Mouse (Mus musculus): ENCODE data around the gene Cdkal1.

The Cdkal1 gene

DNA sequence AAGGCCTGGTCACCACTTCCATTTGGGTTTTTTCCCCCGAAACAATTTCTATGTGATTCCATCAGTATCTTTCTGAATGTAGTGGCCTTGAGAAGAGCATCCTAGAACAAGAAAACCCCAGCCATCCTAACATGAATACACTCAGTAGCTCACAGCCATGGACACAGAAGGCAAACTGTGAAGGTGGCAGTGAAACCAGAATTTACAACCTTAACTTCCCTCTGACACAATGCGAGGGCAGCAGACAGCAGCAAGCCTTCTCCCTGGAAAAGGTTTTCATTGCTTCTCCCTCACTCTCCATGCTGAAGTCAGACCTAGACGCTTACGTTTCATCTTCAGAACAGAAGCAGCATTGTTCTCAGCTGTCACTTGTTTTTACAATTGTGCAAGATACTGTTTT, 87.9 kb downstream of the Cdkal1 start:
- DNase-seq (ENCODE audit: low read depth, low spot score), result no peak

DNA sequence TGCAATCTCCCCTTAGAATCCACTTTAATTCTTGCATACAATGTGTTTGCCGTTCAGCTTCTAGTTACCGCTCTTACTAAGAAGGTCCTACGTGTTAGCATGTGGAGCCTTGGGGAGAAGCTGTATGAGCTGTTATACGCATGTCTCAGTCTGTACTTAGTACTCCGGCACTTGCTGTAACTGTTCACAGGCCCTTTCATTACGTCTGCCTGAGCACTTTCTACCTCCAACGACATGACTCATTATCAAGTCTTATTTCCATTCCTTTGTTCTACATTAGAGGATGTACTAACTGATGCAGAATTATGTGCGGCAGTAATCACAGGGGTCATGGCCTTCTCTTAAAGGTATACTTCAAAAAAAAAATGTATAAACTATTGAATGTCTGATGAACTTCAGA, 89.1 kb downstream of the Cdkal1 start:
- no peak for DNase-seq (ENCODE audit: low read depth, low spot score)

DNA sequence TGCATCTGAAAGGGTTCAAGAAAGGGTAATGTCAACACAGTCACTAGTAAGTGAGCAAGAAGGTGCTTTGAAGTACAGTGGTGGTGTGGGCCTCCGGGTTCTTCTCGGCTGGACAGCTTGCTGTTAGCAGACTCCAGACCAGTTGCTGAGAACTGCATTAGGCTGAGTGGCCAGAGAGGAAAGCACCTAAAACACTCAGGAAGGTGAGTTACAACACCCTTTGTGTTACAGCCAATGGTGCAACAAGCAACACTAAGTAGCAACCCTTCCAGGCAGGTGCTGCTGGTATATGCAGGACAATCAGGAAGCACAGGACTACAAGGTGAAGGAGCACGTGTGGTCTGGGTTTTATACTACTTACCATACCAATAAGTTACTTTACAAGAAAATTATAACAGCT, 90.2 kb downstream of the Cdkal1 start:
- no peak for DNase-seq (ENCODE audit: low read depth, low spot score)

DNA sequence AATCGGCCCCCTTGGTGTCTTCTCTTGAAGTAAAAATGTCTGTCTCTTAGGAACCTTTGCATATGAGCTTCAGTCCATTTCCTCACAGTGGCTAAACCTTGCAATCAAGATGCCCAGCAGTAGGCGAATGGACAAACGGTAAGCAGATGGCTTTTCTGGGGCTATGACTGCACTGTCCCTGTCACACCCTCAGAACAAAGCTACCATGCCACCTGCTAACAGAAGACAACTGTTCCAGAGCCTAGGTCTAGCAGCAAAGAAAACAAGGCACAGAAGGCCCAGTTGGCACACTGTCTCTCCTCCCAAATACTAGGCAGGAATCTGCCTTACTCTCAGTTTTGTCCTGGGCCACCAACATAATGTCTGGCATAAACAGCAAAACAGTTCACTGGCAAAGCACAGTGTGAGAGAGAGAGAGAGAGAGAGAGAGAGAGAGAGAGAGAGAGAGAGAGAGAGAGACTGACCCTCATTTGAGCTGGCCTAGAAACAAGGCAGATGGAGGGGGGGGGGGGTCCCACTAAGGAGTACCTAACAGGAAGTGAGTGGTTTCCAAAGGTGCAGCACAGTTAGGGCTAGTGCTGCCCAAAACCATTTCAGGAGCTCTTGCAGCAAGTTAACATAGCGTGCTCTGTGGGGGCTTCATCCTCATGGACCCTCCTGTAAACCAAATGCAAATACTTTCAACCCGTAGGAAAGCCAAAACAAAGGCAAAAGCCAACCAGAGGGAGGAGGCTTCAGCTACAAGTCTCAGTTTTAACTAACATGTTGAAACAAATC, 95.6 kb downstream of the Cdkal1 start:
- DNase-seq (ENCODE audit: low read depth, low spot score), result no peak

DNA sequence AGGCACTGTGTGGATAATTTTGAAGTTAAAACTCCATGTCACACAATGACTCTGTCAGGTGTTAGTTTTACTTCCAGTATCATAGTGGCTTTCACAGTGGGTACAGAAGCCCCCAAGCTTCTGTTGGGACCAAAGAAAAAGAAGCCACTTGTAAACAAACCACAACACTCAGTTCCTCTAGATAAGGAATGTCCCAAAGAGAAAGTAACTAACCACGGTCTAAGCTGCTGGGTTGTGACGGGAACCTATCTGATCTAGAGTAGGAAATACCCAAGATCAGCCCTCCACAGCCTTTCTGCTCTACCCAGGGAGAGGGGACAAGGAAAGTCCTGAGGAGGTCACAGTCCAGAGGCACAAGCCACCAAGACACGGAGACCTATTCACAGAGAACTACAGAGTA, 99.4 kb downstream of the Cdkal1 start:
- no peak for DNase-seq (ENCODE audit: low read depth, low spot score)

DNA sequence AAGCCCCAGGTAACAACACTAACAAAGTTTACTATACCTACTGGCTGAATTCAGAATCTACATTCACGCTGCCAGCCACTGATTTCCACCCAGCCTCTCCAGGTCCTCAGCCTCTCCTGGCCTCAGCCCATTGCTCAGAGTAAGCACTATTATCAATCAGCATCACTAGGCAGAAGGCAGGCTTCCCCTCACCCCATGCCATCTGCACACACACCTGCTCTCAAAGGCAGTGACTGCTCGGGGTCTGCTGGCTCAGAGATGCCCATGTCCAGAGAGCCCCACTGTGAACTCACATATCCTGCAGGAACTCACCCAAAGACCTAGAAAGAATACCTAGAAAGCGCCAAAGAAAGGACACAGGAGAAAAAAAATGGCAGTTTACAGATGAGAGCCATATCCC, 102.2 kb downstream of the Cdkal1 start:
- no peak for DNase-seq (ENCODE audit: low read depth, low spot score)

DNA sequence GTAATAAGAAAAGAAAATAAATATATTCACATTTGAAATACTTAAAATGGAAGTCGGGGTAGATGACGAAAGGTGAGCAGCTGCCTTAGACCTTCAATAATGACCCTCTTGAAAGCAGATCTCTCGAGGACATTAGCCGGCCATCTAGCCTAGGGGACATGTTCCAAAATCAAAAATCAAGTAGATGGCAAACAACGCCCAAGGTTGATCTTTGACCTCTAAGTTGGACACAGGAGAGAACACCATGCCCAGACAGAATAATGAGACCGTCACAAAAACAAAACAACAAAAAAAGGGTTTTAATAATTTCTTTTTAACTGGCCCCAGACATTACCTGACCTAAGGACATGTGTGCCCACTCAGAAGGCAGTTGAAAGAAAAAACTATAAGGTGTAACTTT, 103.4 kb downstream of the Cdkal1 start:
- DNase-seq (ENCODE audit: low read depth, low spot score), result no peak

DNA sequence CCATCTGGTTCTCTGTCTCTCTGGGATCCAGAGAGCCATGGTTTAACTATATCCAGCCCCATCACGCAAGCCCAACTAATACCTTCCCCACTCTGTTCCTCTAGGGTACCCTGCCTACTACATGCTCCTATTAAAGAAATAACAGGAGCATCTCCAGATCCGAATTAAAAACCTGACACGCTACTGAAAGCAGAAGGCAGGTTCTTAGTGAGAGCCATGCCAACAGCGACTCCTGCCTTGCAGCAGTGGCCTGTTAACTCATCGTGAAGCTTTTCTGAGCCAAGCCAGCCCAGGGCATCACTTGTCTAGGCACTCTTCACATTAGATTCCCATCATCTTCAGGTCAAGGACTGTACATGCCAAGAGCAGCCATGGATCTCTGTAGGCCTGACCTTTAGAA, 104.3 kb downstream of the Cdkal1 start:
- DNase-seq (ENCODE audit: low read depth, low spot score), result no peak

DNA sequence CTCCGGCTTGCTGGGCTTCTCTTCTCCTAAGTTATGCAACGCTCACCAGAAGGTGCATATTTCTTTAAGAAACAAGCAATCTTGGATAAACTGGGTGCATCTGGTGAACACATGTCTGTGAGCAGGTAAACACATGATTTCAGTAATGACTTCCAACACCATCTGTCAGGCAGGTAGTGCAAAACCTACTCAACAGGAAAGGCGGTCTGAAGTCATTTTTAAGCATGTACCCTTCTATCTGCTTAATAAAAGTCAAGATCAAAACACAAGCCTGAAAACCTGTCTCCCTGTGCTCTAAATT, 108.2 kb downstream of the Cdkal1 start:
- DNase-seq (ENCODE audit: low read depth, low spot score), result no peak

DNA sequence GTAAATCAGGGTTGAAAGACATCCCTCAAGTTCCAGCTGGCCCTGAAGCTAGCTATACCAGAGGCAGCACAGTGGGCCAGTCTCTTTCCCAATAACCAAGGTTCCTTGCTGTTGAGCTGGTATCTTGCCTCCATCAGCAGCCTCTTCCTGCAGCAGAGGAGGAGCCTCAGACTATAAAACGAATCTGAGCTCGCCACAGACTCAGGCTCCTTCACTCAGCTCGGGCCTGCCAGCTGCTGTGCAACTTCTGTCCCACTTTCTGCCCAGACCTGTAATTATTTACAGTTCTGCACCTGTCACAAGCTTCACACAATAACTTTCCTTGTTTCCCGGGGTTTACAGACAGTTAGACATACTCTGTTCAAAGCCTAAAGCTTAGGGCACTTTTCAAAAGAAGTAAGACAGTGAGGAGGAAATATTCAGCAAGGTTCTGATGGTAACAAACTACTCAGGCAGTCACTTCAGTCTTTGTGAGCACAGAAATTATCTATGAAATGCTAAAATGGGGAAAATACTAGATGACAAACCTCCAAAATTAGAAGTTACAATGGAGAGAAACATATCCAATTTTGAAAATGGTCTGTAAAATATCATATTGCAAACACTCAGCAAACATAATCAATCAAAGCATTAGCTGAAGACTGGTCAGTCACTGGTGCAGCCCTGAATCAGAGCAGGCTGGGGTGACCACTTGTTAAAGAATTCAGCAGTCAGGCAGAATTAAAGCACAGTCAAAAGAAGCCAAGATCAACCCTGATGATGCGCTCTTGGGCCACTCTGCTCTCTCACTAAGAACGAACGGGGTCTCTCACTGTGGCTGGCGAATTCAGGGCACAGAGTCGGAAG, 108.8 kb downstream of the Cdkal1 start:
- DNase-seq (ENCODE audit: low read depth, low spot score), result no peak

DNA sequence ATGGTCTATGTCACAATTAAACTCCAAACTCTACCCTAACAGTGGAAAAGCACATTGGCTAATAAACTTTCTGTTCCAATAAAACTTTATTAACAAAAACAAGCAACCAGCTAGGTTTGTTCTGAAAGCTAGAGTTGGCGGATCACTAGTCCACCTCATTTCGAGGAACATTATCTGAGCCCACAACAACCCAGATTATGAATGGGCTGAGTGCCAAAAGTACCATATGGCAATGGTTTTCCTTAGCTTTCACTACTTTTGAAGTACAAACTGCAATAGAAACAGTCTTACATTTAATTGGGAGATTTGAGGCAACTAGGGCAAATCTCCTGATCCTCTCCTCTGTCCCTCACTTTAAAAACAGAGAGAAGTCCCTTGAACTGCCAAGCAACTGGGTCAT, 110.4 kb downstream of the Cdkal1 start:
- no peak for DNase-seq (ENCODE audit: low read depth, low spot score)

DNA sequence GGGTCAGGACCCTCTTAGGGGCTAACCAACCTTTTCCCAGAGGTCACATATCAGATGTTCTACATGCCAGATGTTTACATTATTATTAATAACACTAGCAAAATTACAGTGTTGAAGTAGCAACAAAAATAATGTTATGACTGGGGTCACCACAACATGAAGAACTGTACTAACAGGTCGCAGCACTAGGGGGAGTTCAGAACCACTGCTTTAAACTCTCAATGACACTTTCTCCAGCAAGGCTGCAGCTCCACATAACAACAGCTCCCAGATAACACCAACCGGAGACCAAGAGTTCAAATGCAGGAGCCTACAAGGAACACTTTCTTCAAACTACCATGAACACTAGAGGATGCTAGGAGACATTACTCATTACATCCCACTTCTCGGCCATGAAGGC, 111.3 kb downstream of the Cdkal1 start:
- DNase-seq (ENCODE audit: low read depth, low spot score), result peak; percentile 12

DNA sequence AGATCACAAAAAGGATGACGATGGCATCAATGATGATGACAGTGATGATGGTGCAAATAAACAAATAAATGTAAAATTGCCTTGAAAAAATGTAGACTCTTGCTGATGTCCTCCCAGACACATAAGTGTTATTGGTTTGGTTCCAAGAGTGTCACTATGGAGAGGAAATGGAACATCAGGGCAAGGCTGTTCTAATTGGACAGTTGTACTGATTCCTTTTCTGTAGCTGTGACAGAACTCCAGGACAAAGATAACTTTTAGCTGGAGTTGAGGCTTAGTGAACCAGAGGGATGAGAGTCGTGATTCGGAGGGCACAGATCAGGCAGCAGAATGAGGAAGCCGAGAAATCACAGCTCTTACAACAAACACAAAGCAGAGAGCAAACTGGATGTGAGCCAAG, 111.7 kb downstream of the Cdkal1 start:
- no peak for DNase-seq (ENCODE audit: low read depth, low spot score)

DNA sequence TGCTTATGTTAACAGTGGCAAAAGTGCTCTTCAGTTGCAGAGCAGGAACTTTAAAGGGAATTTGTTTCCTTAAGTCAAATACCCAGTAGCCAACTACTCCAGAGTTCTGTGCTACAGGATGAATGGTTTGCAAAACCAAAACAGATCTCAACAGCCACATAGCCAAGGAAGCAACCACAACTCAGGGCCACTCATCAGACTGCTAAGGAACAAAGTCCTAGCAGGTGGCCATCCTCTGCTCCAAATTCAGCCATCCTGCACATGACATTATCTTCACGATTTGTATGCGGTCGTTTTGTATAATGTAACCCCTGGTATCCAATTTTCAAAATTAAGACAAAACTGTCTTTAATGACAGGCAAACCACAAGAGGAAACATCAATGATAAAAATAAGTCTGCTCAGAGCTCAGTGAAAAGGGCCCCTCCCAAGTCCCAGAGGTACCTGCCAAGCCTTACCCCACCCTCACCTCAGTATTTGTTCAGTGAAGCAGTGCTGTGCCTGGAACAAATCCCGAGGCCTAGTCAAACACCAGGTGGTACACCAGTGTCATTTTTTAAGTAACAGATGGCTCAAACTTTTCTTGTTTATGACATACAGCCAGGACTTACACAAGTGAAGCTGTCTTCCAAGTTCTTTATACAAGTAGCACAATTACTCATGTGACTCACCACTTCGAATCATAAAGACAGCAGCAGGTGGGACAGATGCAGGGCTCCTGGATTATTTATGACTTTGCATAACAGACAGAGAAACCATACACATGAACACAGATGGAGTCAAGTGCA, 117.6 kb downstream of the Cdkal1 start:
- no peak for DNase-seq (ENCODE audit: low read depth, low spot score)

DNA sequence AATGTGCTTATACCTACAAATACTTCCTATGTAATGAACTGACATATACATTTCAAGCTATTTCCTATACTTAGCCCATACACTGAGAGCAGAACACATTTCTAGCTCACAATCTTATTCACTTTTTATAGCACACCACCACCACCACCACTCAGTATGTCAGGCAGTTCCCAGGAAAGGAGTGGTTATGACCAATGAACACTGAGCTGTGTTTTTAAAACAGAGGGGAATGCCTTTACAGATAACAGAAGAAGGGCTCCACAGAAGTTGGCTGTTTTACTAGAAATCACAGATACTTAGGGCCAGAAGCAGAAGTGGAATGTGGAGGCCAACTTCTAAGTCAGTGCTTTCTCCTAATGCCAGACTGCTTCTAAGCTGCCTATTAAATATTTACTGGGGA, 121.0 kb downstream of the Cdkal1 start:
- no peak for DNase-seq (ENCODE audit: low read depth, low spot score)

DNA sequence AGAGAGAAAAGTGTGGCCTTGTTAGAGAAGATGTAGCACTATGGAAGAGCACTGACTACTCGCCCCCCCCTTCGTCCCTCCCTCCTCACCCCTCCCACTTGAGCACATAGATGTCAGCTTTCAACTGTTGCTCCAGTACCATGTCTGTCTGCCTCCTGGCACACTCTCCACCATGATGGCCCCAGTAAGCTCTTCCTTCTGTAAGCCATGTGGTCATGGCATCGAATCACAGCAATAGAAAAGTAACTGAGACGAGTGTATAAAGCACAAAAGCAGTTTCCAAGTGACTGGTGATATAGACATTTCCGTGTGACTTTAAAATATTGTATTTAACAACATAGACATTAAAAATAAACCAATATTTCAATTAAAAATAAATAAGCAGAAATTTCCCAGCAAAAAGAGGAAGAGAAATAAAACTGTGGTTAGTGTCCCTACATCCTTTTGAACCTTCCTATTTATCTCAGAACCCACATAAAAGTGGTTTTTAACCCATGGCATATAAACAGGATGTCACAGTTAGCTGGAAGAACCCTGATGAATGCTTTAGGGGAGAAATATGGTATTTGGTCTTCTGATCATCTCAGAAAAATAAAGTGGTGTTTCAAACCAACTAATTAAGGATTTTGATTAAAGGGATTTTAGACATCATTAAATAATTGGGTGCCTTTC, 129.2 kb downstream of the Cdkal1 start:
- DNase-seq (ENCODE audit: low read depth, low spot score), result no peak

DNA sequence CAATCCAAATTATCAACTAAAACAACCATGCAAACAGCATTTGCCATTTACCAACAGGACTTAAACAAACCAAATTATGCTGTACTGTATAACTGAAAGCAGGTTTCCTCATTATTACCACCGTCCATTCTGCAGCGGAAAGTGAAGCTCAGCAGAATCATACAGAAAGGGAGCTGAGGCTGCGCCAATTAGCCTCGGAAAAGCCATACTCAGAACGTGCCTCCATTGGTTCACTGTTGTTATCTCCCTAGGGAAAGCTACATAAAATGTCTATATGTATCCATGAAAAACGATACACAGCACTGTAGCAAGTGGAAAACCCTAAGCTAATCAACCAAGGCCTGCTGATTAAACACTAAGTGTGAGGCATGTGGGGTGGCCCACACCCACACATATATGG, 130.6 kb downstream of the Cdkal1 start:
- no peak for DNase-seq (ENCODE audit: low read depth, low spot score)

DNA sequence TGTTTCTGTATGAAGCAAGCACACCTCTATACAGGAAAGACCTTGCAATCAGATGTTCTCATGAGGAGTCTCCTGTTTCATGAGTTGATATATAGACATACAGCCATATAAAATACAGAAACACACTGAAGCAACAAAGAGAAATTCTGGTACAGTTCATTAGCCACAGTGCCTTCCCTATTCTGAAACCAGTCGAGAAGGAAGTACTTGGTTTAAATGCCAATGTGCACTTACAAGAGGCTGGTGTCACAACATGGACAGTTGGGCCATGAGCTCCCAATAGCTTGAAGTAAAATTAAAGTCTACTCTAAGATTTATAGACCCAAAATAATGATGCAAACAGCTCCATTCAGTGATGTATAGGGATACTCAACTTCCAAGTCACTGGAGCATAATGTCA, 132.3 kb downstream of the Cdkal1 start:
- no peak for DNase-seq (ENCODE audit: low read depth, low spot score)

DNA sequence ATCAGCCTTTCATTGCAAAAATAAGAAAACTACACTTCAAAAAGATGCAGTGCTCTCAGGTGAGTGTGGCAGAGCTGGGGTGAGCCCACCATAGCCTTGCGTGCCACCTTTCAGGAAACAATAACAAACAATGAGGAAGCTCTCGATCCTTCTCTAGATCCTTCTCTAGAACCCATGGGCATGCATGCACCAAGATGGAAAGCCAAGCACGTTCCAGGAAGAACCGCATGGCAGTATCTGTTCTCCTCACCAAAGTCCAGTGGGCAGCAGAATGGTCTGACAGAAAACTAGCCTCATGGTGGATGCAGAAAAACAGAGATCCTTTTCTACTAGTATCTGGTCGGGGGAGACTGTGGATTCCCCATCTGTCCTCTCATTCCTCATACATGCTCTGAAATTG, 134.3 kb downstream of the Cdkal1 start:
- DNase-seq (ENCODE audit: low read depth, low spot score), result no peak

DNA sequence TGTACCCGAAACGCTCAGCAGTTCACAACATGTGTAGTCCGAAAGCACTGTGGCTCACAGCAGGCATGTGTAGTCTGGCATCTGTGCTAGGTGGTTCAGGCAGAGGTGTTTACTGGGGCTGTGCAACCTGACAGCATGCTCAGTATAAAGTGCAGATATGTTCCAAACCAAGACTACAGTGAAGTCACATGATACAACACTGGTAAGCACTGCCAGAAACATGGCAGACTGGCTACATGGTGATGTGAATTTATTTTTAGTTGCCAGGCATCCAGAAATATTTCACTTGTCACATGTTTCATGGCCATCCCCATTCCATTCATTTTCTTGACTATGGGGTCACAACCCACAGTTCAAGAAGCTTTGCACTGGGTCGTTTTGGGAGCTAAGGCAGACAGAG, 138.9 kb downstream of the Cdkal1 start:
- DNase-seq (ENCODE audit: low read depth, low spot score), result no peak

DNA sequence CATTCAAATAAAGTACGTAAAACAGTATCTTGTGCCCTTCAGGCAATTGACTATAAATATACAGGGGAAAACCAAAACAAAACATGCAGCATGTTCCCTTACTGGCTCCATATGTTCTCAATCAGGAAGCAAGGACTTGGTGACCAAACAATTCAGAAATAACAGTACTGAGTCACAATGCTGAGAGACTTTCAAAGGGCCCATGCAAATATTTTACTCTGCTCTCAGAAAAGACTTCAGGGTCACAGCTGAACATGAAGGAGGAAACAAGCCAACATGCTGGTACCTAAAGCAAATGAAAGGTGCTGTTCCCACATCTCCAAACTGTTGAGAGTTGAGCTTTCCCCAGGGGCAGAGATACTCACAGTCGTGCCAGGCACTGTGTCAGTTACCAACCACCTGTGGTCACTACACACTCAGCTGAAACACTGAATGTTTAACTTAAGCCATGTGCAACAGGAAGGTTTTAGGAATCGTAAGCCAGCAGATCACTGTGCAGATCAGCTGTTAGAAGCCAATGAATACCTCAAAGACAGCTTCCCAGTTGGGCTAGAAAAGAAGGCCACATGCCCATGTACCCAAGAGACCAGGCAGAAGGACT, 140.1 kb downstream of the Cdkal1 start:
- no peak for DNase-seq (ENCODE audit: low read depth, low spot score)

DNA sequence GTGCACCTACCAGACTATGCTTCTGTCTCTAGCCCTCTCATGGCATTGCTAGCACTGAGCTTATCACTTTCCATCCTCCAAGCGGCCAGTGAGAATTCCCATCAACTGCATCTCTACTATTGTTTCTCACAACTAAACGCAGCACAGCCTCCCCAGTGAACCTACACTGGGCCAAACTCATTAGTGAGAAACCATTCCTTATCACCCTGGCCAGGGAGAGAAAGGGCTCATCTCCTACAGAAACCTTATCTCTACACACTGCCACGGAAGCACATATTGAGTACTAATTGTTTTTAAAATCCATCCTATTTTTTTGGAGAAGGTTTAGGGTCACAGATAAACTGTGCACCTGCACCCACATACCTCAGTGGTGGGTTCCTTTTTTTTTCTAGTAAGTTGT, 147.9 kb downstream of the Cdkal1 start:
- no peak for DNase-seq (ENCODE audit: low read depth, low spot score)

All from CD4-positive, CD25-positive, alpha-beta regulatory T cell, adult 2 months (primary cell).